Mouse (Mus musculus) spleen, adult 18-20 months (tissue): ENCODE measurements around the gene Gm21943.
"Not testable (repeated sequence)": the region's sequence is repeated elsewhere in the genome, so short reads cannot be mapped to it uniquely, and the experiment has no call there.

Experiments
- DNase-seq, 2 experiments: peaks; one replicate each; pipeline ENCODE4 v3.0.0; 2022; ENCODE audit warnings: mixed read lengths in 2 of 2

Gm21943 gene

DNA sequence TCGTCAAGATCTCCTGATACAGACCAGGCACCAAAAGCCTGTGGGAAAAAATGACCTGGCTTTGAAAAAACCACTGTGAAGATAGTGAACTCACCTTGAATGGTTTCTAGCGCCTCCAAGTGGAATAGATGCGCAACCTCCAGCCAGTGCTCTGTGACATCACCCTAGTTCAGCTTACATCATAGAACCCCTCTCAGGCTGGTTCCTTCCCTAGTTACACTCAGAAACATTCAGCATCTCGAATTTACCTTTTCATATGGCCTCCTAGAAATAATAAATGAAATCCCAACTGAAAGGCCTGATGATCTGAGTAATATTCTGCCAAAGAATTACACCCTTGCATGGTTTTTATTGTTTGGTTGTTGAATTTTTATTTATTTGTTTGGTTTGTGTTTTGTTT, at the start of gene Gm21943:
Gene Gm21943 (minus strand): TSS at position 101 of the 400 bp plus-strand sequence.
- DNase-seq, result not testable (repeated sequence)
